Mouse (Mus musculus): ENCODE data around the gene Apex1. TPM values are rescaled to one million over a fixed set of nuclear protein-coding genes. Genes with fewer than 3 reads are reported as not detected.
"Not testable (repeated sequence)": the region's sequence is repeated elsewhere in the genome, so short reads cannot be mapped to it uniquely, and the experiment has no call there.

Gene Apex1
- polyA plus RNA-seq, 2 experiments from 2014 or later, result 72.8 to 108 TPM

DNA sequence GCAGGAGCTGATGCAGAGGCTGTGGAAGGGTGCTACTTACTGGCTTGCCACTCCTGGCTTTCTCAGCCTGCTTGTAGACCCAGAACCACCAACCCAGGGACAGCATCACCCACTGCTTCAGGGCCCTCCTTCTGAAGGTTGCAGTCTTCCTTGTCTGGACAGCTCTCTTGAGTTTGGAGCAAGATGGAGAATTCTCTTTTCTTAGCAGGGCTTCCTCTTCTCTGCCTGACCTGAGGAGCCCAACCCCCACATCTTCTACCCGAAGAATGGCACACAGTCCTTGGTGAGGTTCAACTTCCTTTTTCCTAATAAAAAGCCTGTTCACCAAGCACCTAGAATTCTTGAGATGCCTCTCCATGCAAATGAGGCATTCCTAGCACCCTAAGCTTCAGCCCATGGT is 46.1 kb downstream of the Apex1 start:
- ATAC-seq, result no peak

DNA sequence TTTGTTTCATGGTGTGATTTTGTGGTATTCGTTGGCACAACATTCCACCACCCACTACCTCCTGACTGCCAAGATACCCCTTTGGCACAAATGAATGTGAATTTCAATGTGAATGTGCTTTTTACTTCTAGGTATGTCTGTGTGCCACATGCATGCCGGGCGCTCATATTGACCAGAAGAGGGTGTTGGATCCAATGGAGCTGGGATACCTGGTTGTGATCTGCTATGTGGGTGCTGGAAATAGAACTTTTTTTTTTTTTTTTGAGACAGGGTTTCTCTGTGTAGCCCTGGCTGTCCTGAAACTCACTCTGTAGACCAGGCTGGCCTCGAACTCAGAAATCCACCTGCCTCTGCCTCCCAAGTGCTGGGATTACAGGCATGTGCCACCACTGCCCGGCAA is 48.3 kb downstream of the Apex1 start:
- not testable (repeated sequence) for ATAC-seq

DNA sequence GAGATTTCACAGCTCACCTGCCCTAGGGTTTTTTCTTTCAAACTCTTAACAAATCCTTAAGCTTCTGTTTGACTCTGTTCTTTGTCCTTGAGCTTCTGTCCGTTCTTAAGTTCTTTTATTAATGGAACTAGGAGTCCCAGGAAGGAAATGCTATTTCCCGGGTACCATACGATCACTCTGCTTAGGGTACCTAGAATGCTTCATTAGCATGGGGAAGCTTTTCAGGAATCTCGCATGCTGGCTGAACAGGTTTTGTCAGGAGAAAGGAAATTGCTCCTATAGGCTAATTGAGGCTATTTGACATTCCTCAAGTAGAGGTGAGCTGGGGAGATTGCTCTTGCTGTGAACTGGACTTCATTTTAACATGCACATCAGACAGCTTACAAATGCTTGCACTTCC is 48.9 kb downstream of the Apex1 start:
- ATAC-seq, result no peak

DNA sequence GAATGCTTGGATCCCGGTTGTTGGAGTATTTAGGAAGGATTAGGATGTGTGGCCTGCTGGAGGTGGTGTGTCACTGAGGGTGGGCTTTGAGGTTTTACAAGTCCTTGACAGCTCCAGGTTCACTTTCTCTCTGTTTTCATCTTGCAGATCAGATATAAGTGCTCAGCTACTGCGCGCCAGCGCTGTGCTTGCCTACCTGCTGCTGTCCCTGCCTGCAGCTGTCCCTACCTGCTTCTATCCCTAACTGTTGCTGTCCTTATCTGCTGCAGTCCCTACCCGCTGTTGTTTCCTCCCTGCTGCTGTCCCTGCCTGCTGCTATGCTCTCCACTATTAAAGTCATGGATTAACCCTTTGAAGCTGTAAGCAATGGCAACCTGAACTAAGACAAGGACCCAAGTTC is 50.2 kb downstream of the Apex1 start:
- no peak for ATAC-seq

DNA sequence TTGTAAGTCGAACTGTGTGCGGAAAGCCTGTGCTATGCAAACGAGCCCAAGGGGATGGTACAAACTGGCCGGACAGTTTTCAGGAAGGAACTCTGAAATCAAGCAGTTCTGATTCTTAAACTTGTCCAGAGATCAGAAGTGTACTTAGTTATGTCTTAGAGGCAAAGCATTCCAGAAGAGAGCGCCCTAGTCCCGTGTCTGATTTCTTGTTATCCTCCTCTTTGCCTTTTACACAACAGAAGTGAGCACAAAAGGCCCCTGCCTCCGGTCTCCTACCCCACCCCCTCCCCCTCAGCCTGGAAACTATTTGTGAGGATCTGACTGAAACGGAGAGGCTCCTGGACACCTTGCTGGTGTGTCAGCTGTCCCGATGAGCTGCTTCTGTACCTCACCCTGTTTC is 51.9 kb downstream of the Apex1 start:
- no peak for ATAC-seq

Other genes starting within 250 kb of the Apex1 start
- gene Olfr747, start 231.8 kb upstream of the Apex1 start, polyA plus RNA-seq (2017; shearing (Covaris generic)), result not detected
- gene Olfr748, start 217.6 kb upstream of the Apex1 start, polyA plus RNA-seq (2017; shearing (Covaris generic)), result under 1 TPM in 1 of 2 experiments, not detected in 1; 0.21 TPM
- gene Olfr749, start 179.9 kb upstream of the Apex1 start, polyA plus RNA-seq (2017; shearing (Covaris generic)), result not detected
- 100 to 1,000 TPM; 108 to 124 TPM for gene Ttc5, start 139.4 kb upstream of the Apex1 start, polyA plus RNA-seq (2017; shearing (Covaris generic))
- not detected for gene Ccnb1ip1, start 117.2 kb upstream of the Apex1 start, polyA plus RNA-seq (2017; shearing (Covaris generic))
- 10 to 100 TPM; 83.6 to 88.1 TPM for gene Parp2, start 117.1 kb upstream of the Apex1 start, polyA plus RNA-seq (2017; shearing (Covaris generic))
- 10 to 100 TPM; 20.7 to 22.0 TPM for gene Tep1, start 54.4 kb upstream of the Apex1 start, polyA plus RNA-seq (2017; shearing (Covaris generic))
- gene Klhl33, start 27.5 kb upstream of the Apex1 start, polyA plus RNA-seq (2017; shearing (Covaris generic)), result under 1 TPM in 1 of 2 experiments, not detected in 1; 0.21 TPM
- 100 to 1,000 TPM in 1 of 2 experiments, 10 to 100 TPM in 1; 73.9 to 108 TPM for gene Osgep, start 75 bp upstream of the Apex1 start, polyA plus RNA-seq (2017; shearing (Covaris generic))
- 1 to 10 TPM; 3.6 to 4.1 TPM for gene Pip4p1, start 5.9 kb downstream of the Apex1 start, polyA plus RNA-seq (2017; shearing (Covaris generic))
- 10 to 100 TPM; 61.0 to 76.3 TPM for gene Pnp, start 6.1 kb downstream of the Apex1 start, polyA plus RNA-seq (2017; shearing (Covaris generic))
- 1 to 10 TPM in 1 of 2 experiments, not detected in 1; 9.9 TPM for gene Gm49342, start 19.5 kb downstream of the Apex1 start, polyA plus RNA-seq (2017; shearing (Covaris generic))
- under 1 TPM; 0.60 to 0.85 TPM for gene Pnp2, start 31.0 kb downstream of the Apex1 start, polyA plus RNA-seq (2017; shearing (Covaris generic))
- gene Rnase10, start 82.8 kb downstream of the Apex1 start, polyA plus RNA-seq (2017; shearing (Covaris generic)), result not detected
- not detected for gene Rnase9, start 116.9 kb downstream of the Apex1 start, polyA plus RNA-seq (2017; shearing (Covaris generic))
- gene Rnase11, start 125.2 kb downstream of the Apex1 start, polyA plus RNA-seq (2017; shearing (Covaris generic)), result not detected
- gene Rnase12, start 132.7 kb downstream of the Apex1 start, polyA plus RNA-seq (2017; shearing (Covaris generic)), result not detected
- gene Olfr750, start 149.5 kb downstream of the Apex1 start, polyA plus RNA-seq (2017; shearing (Covaris generic)), result not detected
- 10 to 100 TPM; 11.7 to 15.5 TPM for gene Rnase4, start 166.1 kb downstream of the Apex1 start, polyA plus RNA-seq (2017; shearing (Covaris generic))
- 1 to 10 TPM; 3.7 to 6.6 TPM for gene Ang, start 166.2 kb downstream of the Apex1 start, polyA plus RNA-seq (2017; shearing (Covaris generic))
- gene Eddm3b, start 189.5 kb downstream of the Apex1 start, polyA plus RNA-seq (2017; shearing (Covaris generic)), result not detected
- 1 to 10 TPM; 1.9 to 6.0 TPM for gene Rnase6, start 198.9 kb downstream of the Apex1 start, polyA plus RNA-seq (2017; shearing (Covaris generic))
- gene Rnase1, start 221.8 kb downstream of the Apex1 start, polyA plus RNA-seq (2017; shearing (Covaris generic)), result not detected
- gene Rnase2b, start 237.3 kb downstream of the Apex1 start, polyA plus RNA-seq (2017; shearing (Covaris generic)), result not detected

Data from activated CD4-positive, CD25-positive, alpha-beta regulatory T cell, adult 4 months (primary cell).